Mouse (Mus musculus) bone marrow, adult 2 months (tissue): Measurements from ENCODE around the gene Apc2. TPM values are rescaled to one million over a fixed set of nuclear protein-coding genes. Genes with fewer than 3 reads are reported as not detected.
A peak's percentile ranks its signal among the peaks of the same experiment; 100 is the strongest.

Experiments
- H3K27ac ChIP-seq: fragments of 200-500 bp; 2 replicates; pipeline ENCODE4 v1.5.1; 2012; ENCODE audit warnings: low read depth, mild to moderate bottlenecking, control low read depth, inconsistent platforms, low read length; ENCODE audit not compliant: control insufficient read depth, poor library complexity, insufficient read depth
- H3K4me1 ChIP-seq: fragments of 200-500 bp; 2 replicates; pipeline ENCODE4 v1.6.1; 2011; ENCODE audit warnings: low read length; ENCODE audit not compliant: control insufficient read depth, insufficient read depth
- H3K4me3 ChIP-seq: fragments of 200-500 bp; replicated peaks from 2 replicates; pipeline ENCODE3; 2011; ENCODE audit warnings: mild to moderate bottlenecking, low read depth, low read length, control low read depth; ENCODE audit not compliant: control insufficient read depth
- CTCF ChIP-seq: fragments of 200-500 bp; IDR thresholded peaks from 2 replicates; pipeline ENCODE4 v1.5.1; 2011; ENCODE audit warnings: low read length, control low read depth; ENCODE audit not compliant: control insufficient read depth, insufficient read depth
- POLR2A ChIP-seq: fragments of 200-500 bp; IDR thresholded peaks from 2 replicates; pipeline ENCODE4 v1.6.1; 2011; ENCODE audit warnings: low read depth, mild to moderate bottlenecking, control low read depth, low read length, borderline replicate concordance; ENCODE audit not compliant: control insufficient read depth
- WGBS: fragments of 180-500 bp; shearing (Covaris S2); methylation state at CpG from one replicate; pipeline ENCODE4 v1.1.7; 2018; 5-methylcytosine and 5-hydroxymethylcytosine counted together
- polyA plus RNA-seq: library from polyadenylated mRNA; stranded (reverse); fragments of >200 nt; gene quantifications from 2 replicates; pipeline ENCODE4 v1.2.4, GENCODE M21; 2011; ENCODE audit warnings: low replicate concordance; ENCODE audit not compliant: missing spikeins, insufficient read depth, insufficient read length

The Apc2 gene
- polyA plus RNA-seq, 1 experiment, result 0.17 TPM

GRCm38 (mm10) chr10:80331636-80332524, 36.1 kb downstream of the Apc2 start:
- WGBS, result 49% methylated on average over 10 of the region's 10 CpGs
- peak overlapping the region; percentile 67 for H3K27ac ChIP-seq
- TF ChIP-seq CTCF (no peak), POLR2A (no peak)
- H3K4me3 ChIP-seq, result no peak overlapping the region
- H3K4me1 ChIP-seq, result no peaks in the 10 kb centered on the region; the same call in none of the 2 replicates

GRCm38 (mm10) chr10:80332525-80332989, 36.8 kb downstream of the Apc2 start:
- 73% methylated on average over 5 of the region's 5 CpGs for WGBS
- Histone ChIP-seq H3K4me3 (no peak overlapping the region), H3K4me1 (no peaks in the 10 kb centered on the region; the same call in none of the 2 replicates), H3K27ac (peak overlapping the region; percentile 49)
- TF ChIP-seq CTCF, result no peak

DNA sequence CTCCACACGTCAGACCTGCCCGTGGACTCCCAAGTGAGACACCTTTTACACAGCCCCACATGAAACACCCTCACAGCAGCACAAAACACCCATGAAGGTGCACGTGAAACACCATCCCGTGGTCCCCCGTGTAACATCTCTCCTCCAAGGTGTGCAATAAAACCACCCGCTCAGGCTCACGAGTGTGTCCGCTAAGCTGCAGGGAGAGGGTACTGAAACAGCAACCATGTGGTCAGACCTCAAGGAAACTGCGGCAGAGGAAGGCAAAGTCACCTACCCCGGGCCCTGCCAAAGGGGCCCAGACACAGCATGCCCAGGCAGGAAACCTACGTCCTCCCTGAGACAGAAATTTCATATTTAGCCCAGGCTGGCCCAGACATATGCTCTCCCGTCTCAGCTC, 40.5 kb downstream of the Apc2 start:
- TF ChIP-seq POLR2A (no peak), CTCF (no peak)
- peaks cover 3% of the 10 kb centered on the region for H3K4me1 ChIP-seq
- 59% methylated on average over 12 of the region's 12 CpGs for WGBS

DNA sequence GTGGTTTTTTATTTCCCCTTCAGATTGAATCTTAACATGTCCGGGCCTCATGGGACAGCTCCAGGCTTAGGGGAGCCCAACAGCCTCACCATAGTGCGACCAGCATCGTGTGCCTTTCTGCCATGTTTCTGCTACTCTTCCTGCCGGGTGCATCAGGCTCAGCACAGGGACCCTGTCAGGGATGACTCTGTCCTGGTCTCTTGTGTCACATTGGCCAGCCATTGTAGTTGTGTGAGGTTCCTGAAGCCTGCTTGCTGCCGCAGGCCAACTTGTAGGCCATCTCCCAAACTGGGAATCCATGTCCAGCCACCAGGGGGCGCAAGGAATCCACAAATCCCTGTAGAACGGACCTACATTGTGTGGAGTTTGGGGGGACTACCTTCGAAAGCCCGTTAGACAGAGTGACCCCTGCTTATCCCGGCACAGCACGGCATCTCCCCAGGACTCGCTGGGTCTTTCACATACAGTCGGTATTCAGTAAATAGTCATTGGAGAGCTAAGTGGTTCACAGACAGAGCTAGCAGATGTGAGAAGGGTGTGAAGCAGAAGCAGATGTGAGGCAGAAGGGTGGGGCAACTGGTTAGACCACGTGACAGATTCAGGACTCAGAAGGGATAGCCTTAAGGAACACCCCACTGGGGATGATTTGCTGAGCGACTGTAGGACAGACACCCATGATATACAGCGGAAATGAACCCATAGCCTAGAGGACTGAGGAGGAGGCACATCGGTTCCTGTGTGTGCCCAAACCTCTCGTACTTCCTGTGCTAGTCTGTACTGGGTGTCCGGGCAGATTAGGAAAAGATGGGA, 44.4 kb downstream of the Apc2 start:
- 15% methylated on average over 19 of the region's 19 CpGs for WGBS
- Histone ChIP-seq H3K4me3 (no peak overlapping the region), H3K27ac (no peak overlapping the region), H3K4me1 (peaks cover 6% of the 10 kb centered on the region; the same call in 1 of the 2 replicates)
- peak; percentile 92 for TF ChIP-seq CTCF
- no peak for TF ChIP-seq POLR2A

More for the DNA sequence above, 40.5 kb downstream of the Apc2 start:
- H3K27ac ChIP-seq, result no peak overlapping the region
- no peak overlapping the region for H3K4me3 ChIP-seq

DNA sequence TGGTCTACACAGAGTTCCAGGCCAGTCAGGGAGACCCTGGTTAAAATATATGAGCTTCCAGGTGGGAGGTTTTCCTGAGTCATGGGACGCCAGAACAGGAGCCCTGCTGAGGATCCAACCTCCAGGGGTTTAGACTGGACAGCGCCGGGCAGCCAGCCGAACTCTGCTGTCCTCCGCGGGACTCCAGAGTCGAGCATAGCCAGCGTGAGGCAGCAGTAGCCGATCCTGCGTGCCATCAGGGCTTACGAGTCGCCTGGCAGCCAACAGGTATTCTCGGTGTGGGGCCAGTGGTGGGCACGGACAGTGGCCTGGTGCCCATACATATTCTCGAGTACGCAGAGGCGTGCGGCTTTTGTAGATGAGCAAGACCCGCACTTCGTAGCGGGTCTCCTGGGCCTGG, 45.2 kb downstream of the Apc2 start:
- H3K4me3 ChIP-seq, result no peak overlapping the region
- H3K4me1 ChIP-seq, result peaks cover 6% of the 10 kb centered on the region; the same call in 1 of the 2 replicates
- TF ChIP-seq CTCF (no peak), POLR2A (no peak)
- WGBS, result 56% methylated on average over 21 of the region's 21 CpGs
- no peak overlapping the region; the same call in 1 of the 2 replicates for H3K27ac ChIP-seq

- Histone ChIP-seq H3K27ac (no peak overlapping the region; the same call in 1 of the 2 replicates), H3K4me3 (no peak overlapping the region), H3K4me1 (peaks cover 6% of the 10 kb centered on the region; the same call in 1 of the 2 replicates)
- TF ChIP-seq POLR2A (no peak), CTCF (no peak)
- WGBS, result 10% methylated on average over 47 of the region's 47 CpGs
These were observed 45.9 kb downstream of the Apc2 start for GRCm38 (mm10) chr10:80341491-80342304.

DNA sequence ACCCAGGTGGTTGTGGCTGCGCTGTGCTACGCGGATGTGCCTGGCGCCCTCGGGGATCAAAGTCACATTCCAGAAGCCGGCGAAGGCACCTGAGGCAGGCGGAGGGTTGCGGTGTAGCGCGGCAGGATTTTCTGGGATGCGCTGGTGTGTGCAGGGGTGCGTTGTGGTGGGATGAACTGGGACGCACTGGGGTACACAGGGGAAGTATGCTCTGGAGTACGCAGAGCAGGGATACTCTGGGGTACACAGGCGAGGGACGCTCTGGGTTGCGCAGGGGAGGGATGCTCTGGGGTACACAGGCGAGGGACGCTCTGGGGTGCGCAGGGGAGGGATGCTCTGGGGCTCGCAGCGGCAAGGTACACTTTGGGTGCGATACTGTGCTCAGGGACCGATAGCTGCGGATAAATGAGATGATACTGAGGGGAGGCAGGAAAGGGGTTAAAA, 46.5 kb downstream of the Apc2 start:
- H3K4me1 ChIP-seq, result peaks cover 6% of the 10 kb centered on the region; the same call in 1 of the 2 replicates
- H3K27ac ChIP-seq, result no peak overlapping the region

More for the DNA sequence above, 46.5 kb downstream of the Apc2 start:
- WGBS, result 7% methylated on average over 26 of the region's 26 CpGs
- no peak for TF ChIP-seq POLR2A
- TF ChIP-seq CTCF, result no peak
- no peak overlapping the region for H3K4me3 ChIP-seq
